Mouse (Mus musculus): ENCODE measurements around the gene Nepn.

Gene Nepn

DNA sequence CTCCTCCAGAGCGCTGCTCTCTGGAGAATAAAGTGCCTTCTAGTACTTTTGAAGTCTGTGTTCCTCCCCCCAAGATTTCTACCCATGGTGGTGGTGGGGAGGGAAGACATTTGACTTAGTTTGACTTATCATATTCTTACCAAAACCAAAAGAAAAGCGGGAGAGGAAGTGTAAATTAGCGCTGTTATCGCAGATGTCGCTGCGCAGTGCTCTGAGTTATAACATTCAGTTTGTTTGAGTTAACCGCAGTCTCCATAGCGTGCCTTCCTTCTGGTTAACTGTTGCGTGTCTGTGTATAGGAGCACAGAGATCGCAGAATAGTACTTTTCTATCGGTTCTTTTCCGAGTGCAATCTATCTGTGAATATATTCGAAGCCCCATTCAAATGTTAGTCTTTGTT lies 16.4 kb downstream of the Nepn start:
- no peak for DNase-seq (ENCODE audit: low read depth, low spot score)

DNA sequence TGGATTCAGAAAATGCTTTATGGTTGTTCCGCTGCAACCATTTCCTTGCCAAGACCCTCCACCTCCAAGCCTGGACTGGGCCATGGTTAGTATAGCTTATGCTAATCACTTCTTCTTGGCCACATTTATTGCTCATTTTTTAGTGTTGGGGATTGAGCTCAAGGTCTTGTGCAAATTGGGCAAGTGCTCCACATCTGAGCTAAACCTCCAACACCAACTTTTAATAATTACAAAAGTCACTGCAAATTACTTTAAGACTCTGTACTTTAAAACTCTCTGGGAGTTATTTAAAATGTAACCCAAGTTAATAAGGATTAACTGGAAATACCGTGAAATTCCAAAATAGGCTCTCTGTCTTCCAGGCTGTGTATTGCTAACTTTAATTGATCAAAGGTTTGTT lies 18.8 kb downstream of the Nepn start:
- no peak for DNase-seq (ENCODE audit: low read depth, low spot score)

DNA sequence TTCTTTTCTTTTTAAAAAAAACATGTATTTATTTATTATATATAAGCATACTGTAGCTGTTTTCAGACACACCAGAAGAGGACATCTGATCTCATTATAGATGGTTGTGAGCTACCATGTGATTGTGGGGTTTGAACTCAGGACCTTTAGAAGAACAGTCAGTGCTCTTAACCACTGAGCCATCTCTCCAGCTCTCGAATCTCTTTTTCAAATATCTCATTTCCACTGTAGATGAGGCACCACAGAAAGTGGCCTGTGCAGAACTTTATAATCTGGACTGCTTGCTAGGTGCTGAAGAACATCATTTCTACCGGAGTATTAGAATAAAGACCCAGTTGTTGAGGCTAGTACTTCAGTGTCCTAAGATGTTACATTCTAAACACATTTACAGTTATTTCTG lies 26.2 kb downstream of the Nepn start:
- DNase-seq (ENCODE audit: low read depth, low spot score): no peak

DNA sequence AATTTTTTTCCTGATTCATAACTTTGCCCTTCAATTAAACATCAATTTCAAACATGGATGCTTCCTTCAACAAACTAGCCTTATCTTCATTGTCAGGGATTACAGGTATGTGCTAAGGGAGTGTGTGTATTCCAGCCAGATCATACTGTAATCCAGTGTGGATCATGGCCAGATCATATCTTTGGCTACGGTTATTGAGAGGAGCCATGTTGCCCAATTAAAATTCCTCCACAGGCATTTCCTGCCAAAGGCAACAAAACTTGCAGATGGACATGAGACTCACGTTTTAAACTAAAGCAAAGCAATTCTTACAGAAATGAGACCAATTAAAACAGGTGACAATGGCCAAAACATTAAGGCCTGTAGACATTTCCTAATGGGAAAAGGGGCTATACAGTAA lies 27.7 kb downstream of the Nepn start:
- no peak for DNase-seq (ENCODE audit: low read depth, low spot score)

DNA sequence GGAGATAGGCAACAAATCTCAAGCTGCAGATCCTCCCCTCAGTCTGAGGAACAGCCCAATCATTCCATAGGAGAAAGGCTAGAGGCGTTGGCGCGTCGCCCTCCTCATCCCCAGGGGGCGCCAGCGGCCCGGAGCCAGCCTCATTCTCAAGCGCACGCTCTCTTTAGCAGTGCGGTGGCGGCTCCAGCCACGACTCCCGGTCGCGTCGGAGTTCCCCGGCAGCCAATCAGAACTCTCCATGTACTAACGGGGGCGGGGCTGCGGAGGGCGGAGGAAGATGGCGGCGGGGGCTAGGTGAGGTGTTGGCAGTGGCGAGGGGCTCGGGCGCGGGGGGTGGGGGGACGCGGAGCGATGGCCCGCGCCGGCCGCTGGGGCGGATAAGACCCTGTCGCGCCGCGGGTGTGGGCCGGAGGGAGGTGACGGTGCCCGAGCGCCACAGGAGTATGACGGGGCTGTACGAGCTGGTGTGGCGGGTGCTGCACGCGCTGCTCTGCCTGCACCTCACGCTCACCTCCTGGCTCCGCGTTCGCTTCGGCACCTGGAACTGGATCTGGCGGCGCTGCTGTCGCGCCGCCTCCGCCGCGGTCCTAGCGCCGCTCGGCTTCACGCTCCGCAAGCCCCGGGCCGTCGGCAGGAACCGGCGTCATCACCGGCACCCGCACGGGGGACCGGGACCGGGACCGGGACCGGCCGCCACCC lies 28.7 kb downstream of the Nepn start, which contains the start of gene Nus1:
TSS of gene Nus1 (plus strand) at position 249 of the 699 bp plus-strand sequence.
- peak; percentile 97 for DNase-seq (ENCODE audit: low read depth, low spot score)

DNA sequence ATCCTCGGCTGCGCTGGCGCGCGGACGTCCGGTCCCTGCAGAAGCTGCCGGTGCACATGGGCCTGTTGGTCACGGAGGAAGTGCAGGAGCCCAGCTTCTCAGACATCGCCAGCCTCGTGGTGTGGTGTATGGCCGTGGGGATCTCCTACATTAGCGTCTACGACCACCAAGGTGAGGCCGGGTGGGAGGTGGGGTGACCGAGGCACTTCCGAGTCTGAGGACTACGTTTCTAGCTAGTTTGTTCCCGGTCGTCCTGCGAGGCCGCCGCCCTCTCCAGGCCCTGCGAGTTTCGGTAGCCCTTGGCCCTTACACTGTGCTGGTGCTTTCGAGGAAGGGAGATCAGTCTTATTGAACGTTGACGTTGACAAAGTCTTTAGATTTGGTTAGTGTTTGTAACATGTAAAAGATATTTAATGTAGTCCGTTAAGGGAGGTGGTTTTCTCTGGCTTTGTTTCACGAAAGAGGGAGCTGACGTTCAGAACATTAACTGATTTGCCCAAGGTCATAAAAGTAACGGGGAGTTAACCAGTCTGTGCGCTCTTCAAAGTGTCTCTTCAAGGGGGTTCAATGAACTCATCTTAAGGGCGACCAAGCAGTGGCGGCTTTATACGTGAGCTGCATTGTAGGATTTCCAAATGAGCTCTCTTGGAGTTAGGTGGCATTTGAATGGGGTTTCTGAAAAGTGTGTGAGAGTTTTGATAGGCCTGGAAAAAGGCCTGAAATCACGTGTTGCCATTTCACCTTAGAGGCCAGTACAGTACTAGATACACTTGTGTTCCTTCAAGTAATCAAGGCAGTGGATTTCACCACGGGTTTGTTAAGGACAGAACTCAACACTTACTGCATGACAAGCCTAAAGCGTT lies 29.5 kb downstream of the Nepn start:
- peak; percentile 8 for DNase-seq (ENCODE audit: low read depth, low spot score)

DNA sequence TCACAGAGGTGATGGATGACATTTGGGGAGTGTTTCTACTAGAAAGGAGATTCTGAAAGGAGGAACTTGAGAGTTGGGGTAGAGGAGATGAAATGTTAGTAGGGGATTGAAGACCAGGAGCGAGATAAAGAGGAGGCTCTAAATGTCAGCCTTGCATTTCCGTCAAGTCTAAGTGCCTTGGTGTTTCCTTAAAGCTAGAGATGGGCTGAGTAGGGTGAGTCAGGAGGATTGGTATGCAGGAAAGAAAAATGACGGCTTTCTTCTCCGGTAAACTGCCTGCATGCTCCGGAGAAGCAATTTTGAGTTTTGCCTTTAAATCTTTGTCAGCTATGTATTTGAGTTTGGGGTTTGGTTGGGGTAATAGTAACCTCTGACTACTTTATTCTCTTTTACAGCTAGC lies 30.2 kb downstream of the Nepn start:
- DNase-seq (ENCODE audit: low read depth, low spot score): no peak

DNA sequence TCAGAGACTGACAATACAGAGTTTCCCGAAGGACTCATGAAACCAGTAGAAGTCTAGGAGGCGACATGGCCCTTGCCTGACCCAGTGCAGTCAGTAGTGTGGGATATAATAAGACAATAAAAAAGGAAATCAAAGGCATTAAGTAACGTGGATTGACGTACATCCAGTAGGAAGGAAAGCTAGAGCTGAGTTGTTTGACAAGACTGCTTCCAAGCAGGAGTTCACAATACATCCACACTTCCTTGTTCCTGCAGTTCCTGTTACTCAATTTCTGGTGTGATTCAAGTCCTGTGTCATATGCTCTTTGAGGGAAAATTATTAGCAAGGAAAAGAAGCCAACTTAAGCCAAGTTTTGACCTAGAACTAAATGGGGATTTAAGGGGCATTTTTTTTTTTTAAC lies 30.6 kb downstream of the Nepn start:
- DNase-seq (ENCODE audit: low read depth, low spot score): no peak

DNA sequence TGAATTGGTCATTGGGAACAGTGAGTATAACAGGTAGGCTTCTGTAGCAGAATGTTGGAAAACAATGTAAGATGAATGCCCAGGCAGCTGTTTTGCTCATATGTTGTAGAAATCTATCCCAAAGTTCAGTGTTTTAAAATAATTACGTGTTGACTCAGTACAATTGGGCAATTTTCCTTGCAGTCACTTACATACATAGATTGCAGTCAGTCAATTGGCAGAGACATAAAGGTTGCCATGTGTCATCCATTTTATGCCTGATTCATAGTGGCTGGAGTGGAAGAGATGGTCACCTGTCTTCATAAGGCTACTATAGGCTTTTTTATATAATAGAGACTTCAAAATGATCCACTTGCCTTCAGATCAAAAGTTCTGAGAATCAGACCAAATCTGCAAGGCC lies 31.8 kb downstream of the Nepn start:
- DNase-seq (ENCODE audit: low read depth, low spot score): no peak

DNA sequence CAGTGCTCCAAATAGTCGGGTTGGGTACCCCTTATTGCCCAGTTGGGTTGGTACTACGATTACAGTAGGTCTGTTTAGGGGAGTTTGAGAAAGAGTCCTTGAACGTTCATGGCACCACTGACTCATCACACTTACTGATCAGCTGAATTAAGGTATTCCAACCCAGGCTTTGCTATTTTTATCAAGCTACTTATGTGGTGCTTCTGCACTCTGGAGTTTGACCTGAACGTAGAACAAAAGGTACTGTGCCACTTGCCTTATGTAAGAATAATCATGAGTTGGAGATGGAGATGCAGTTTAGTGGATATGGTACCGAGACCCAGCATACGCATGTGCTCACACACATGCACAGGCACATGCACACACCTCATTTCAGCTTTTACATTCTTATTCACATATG lies 32.9 kb downstream of the Nepn start:
- DNase-seq (ENCODE audit: low read depth, low spot score): peak; percentile 23

DNA sequence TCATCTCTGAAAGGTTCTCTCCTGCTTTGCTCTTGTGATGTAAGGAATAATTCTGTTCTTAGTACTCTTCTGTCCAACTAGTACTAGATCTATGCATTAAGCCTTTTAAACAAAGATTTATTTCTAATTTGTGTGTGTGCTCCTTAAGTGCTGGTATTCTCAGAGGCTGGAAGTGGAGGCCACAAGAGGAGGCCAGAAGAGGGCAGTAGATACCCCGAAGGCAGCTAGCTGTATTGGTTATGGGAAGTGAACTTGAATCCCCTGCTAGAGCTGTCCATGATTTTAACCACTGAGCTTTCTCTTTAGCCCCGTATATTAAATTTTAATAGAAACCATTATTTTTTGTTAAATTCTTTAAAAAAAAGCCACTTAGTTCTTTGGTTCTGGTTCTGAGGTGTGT lies 34.3 kb downstream of the Nepn start:
- no peak for DNase-seq (ENCODE audit: low read depth, low spot score)

DNA sequence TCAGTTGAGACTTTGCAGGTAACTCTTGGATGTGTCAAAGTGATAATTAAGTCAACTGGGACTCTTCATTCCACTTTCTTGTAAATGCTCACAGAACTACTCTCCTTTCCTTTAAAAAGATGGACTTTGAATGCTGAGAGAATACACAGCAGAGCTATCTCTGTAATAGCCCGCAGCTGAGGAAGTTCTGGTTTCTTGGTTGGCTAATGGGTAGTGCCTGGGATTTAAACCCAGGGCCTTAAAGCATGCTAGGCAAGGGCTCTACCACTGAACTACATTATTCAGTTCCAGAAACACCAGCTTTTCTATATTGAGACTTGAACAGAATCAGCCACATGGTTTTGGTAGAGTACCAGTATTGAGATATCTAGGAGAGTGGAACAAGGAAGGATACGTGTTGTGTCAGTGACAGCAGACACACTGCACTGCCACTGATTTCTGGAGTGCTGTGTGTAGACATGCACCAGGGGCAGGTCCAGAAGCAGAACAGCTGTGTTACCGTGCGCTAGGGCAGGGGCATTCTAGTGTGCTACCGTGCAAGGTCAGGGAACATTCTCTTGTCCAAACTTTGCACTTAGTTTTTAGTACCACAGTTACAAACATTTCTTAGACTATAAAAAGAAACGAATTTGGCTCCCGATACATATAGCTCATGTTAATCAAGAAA lies 37.7 kb downstream of the Nepn start:
- DNase-seq (ENCODE audit: low read depth, low spot score): no peak

DNA sequence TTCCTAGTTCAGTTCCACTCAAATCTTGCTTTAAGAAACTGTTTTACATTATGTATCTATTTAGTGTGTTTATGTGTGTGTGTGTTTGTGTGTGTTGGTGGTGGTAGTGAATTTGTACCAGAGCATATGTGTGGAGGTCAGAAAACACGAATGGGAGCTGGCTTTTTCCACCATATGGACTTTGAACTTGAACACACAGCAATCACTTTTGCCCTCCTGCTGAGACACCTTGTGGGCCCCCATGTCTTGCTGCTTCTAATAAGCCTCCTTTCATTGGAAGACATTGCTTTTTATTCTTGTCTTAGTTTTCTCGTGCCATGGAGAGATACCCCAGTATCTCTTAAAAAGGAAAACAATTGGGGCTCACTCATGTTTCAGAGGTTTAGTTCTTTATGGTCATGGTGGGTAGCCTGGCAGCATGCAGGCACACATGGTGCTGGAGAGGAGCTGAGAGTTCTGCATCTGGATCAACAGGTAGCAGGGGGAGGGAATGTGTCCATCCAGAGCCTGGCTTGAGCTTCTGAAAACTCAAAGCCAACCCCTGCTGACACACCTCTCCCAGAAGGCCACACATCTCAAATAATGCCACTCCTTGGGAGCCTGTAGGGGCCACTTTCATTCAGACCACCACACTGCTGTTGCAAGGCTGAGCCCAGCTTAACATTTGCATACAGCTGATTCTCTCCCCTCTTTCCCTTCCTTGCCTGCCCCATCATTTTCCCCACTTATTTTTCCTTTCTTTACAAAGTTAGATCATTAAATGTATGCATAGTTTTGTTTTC lies 39.1 kb downstream of the Nepn start:
- no peak for DNase-seq (ENCODE audit: low read depth, low spot score)

DNA sequence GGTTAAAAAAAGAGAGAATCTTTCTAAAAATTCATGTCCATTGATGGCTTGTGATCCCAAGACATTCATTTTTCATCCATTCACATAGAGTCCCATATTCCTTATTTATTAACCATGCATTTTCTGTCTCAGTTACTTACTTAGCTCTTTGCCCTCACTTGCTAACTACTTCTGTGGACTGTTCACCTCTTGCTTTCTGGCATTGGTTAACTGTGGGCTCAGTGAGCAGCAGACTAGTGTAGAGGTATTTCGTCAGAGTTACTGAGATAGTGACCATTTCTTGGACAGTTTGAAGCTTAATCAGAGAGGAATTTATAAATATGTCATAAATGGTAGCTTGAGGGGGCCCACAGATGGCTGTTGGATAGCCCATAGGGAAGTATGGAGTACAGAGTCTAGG lies 42.2 kb downstream of the Nepn start:
- no peak for DNase-seq (ENCODE audit: low read depth, low spot score)

DNA sequence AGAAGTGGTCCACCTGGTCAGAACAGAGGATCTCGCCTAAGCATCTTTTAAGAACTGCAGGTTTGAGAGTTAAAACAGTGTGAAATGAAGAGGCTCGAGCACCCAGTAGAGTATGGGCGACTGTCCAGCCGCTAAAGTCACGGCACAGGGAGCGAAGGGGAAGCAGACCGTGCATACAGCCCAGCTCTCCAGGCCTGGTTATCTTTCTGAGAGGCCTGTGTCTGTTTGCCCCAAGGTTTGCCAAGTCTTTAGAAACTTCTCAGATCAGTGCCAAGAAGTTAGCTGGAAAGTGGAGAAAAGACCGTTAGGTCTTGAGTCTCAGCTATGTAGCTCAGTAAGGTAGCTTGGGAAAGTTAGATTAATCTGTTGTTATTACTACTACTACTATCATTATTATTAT lies 46.1 kb downstream of the Nepn start:
- DNase-seq (ENCODE audit: low read depth, low spot score): no peak

All from telencephalon, adult 2 months (tissue).